Mouse (Mus musculus) cortical plate, adult 2 months (tissue): ENCODE measurements around the gene Fscn2.
A peak's percentile ranks its signal among the peaks of the same experiment; 100 is the strongest.

Source experiments
- CTCF ChIP-seq: fragments of 200-500 bp; IDR thresholded peaks from 2 replicates; pipeline ENCODE4 v1.5.1; 2011; ENCODE audit warnings: mild to moderate bottlenecking, control low read depth, low read length; ENCODE audit not compliant: insufficient read depth; ENCODE audit errors: extremely low read depth
- POLR2A ChIP-seq: fragments of 200-500 bp; IDR thresholded peaks from 2 replicates; pipeline ENCODE4 v1.6.1; 2011; ENCODE audit warnings: mild to moderate bottlenecking, low read length, control low read depth; ENCODE audit not compliant: insufficient read depth; ENCODE audit errors: extremely low read depth

- peak; percentile 32 for TF ChIP-seq CTCF
- TF ChIP-seq POLR2A = no peak
These were observed 7.6 kb upstream of the Fscn2 start for GRCm38 (mm10) chr11:120353500-120354303.
